Mouse (Mus musculus): ENCODE data around the gene Nprl3. TPM values are rescaled to one million over a fixed set of nuclear protein-coding genes. Genes with fewer than 3 reads are reported as not detected.
A peak's percentile ranks its signal among the peaks of the same experiment; 100 is the strongest.
"Not testable (repeated sequence)": the region's sequence is repeated elsewhere in the genome, so short reads cannot be mapped to it uniquely, and the experiment has no call there.

Nprl3 gene
- polyA plus RNA-seq, 1 experiment from 2014 or later: 47.8 TPM

GRCm38 (mm10) chr11:32215372-32216162, 51.9 kb downstream of the Nprl3 start:
- Histone ChIP-seq H3K27me3 (replicated peaks; ENCODE audit: low read depth, poor library complexity, severe bottlenecking) (no peaks in the 10 kb centered on the region), H3K27ac (replicated peaks) (no peak overlapping the region), H3K36me3 (replicated peaks) (peaks cover 61% of the 10 kb centered on the region), H3K4me1 (peaks cover 29% of the 10 kb centered on the region), H3K9me3 (no peaks in the 10 kb centered on the region), H3K4me3 (no peak overlapping the region)
- WGBS: 93% methylated on average over 18 of the region's 18 CpGs
- no peak for DNase-seq (ENCODE audit: low spot score)

- Histone ChIP-seq H3K9me3 (no peaks in the 10 kb centered on the region), H3K36me3 (replicated peaks) (peaks cover 89% of the 10 kb centered on the region), H3K27me3 (replicated peaks; ENCODE audit: low read depth, poor library complexity, severe bottlenecking) (no peaks in the 10 kb centered on the region), H3K4me1 (peaks cover 11% of the 10 kb centered on the region), H3K27ac (replicated peaks) (no peak overlapping the region), H3K4me3 (no peak overlapping the region)
- 88% methylated on average over 9 of the region's 9 CpGs for WGBS
- DNase-seq (ENCODE audit: low spot score): no peak
These were observed 56.9 kb downstream of the Nprl3 start for GRCm38 (mm10) chr11:32210623-32211022.

- Histone ChIP-seq H3K27me3 (replicated peaks; ENCODE audit: low read depth, poor library complexity, severe bottlenecking) (0 out of 2 replicates have a peak, but pooled peaks cover 3% of the 10 kb centered on the region), H3K4me3 (peak within 1 kb of the TSS; percentile 67), H3K4me1 (peaks cover 19% of the 10 kb centered on the region), H3K27ac (replicated peaks) (peak within 1 kb of the TSS; percentile 87), H3K36me3 (replicated peaks) (peaks cover 35% of the 10 kb centered on the region), H3K9me3 (no peaks in the 10 kb centered on the region)
- under 1% methylated on average over 52 of the region's 52 CpGs for WGBS
- DNase-seq (ENCODE audit: low spot score): peak; percentile 96
These were observed 62.2 kb downstream of the Nprl3 start, which contains the start of gene Snrnp25 for GRCm38 (mm10) chr11:32205058-32205873. Gene Snrnp25 (plus strand): TSS chr11:32205415.

GRCm38 (mm10) chr11:32201922-32202685, 65.4 kb downstream of the Nprl3 start:
- Histone ChIP-seq H3K4me1 (peaks cover 31% of the 10 kb centered on the region), H3K27ac (replicated peaks) (no peak overlapping the region), H3K27me3 (replicated peaks; ENCODE audit: low read depth, poor library complexity, severe bottlenecking) (peaks cover 17% of the 10 kb centered on the region), H3K4me3 (no peak overlapping the region), H3K9me3 (no peaks in the 10 kb centered on the region), H3K36me3 (replicated peaks) (peaks cover 4% of the 10 kb centered on the region)
- no peak for DNase-seq (ENCODE audit: low spot score)
- WGBS: 80% methylated on average over 11 of the region's 11 CpGs

- H3K27me3 ChIP-seq (replicated peaks; ENCODE audit: low read depth, poor library complexity, severe bottlenecking): peaks cover 17% of the 10 kb centered on the region
- not testable (repeated sequence) for DNase-seq (ENCODE audit: low spot score); H3K4me3 ChIP-seq; H3K9me3 ChIP-seq; H3K36me3 ChIP-seq (replicated peaks); H3K27ac ChIP-seq (replicated peaks)
- peaks cover 28% of the 10 kb centered on the region for H3K4me1 ChIP-seq
- 64% methylated on average over 1 of the region's 1 CpGs for WGBS
These were observed 66.5 kb downstream of the Nprl3 start for GRCm38 (mm10) chr11:32200992-32201391.

- H3K4me3 ChIP-seq: no peak within 1 kb of the TSS
- WGBS: 78% methylated on average over 10 of the region's 10 CpGs
- no peak for DNase-seq (ENCODE audit: low spot score)
- H3K9me3 ChIP-seq: no peaks in the 10 kb centered on the region
- peaks cover 26% of the 10 kb centered on the region for H3K4me1 ChIP-seq
- H3K27me3 ChIP-seq (replicated peaks; ENCODE audit: low read depth, poor library complexity, severe bottlenecking): peaks cover 17% of the 10 kb centered on the region
- H3K36me3 ChIP-seq (replicated peaks): no peaks in the 10 kb centered on the region
- H3K27ac ChIP-seq (replicated peaks): no peak within 1 kb of the TSS
These were observed 67.4 kb downstream of the Nprl3 start, which contains the start of gene Il9r for GRCm38 (mm10) chr11:32200075-32200601. Gene Il9r (minus strand): TSS chr11:32200279.

GRCm38 (mm10) chr11:32199230-32199629, 68.3 kb downstream of the Nprl3 start:
- no peak for DNase-seq (ENCODE audit: low spot score)
- Histone ChIP-seq H3K9me3 (no peaks in the 10 kb centered on the region), H3K27me3 (replicated peaks; ENCODE audit: low read depth, poor library complexity, severe bottlenecking) (peaks cover 23% of the 10 kb centered on the region), H3K27ac (replicated peaks) (no peak overlapping the region), H3K4me3 (no peak overlapping the region), H3K4me1 (peaks cover 19% of the 10 kb centered on the region), H3K36me3 (replicated peaks) (no peaks in the 10 kb centered on the region)
- WGBS: 42% methylated on average over 6 of the region's 6 CpGs

GRCm38 (mm10) chr11:32198256-32198955, 69.1 kb downstream of the Nprl3 start:
- no peak for DNase-seq (ENCODE audit: low spot score)
- Histone ChIP-seq H3K4me1 (peaks cover 19% of the 10 kb centered on the region), H3K4me3 (no peak overlapping the region), H3K27ac (replicated peaks) (no peak overlapping the region), H3K36me3 (replicated peaks) (no peaks in the 10 kb centered on the region), H3K27me3 (replicated peaks; ENCODE audit: low read depth, poor library complexity, severe bottlenecking) (peaks cover 20% of the 10 kb centered on the region), H3K9me3 (no peaks in the 10 kb centered on the region)
- 69% methylated on average over 14 of the region's 14 CpGs for WGBS

- Histone ChIP-seq H3K9me3 (no peaks in the 10 kb centered on the region), H3K27ac (replicated peaks) (no peak overlapping the region), H3K4me1 (peaks cover 21% of the 10 kb centered on the region), H3K36me3 (replicated peaks) (no peaks in the 10 kb centered on the region), H3K27me3 (replicated peaks; ENCODE audit: low read depth, poor library complexity, severe bottlenecking) (peaks cover 20% of the 10 kb centered on the region), H3K4me3 (no peak overlapping the region)
- WGBS: 61% methylated on average over 3 of the region's 3 CpGs
- DNase-seq (ENCODE audit: low spot score): no peak
These were observed 69.7 kb downstream of the Nprl3 start for GRCm38 (mm10) chr11:32197766-32198165.

GRCm38 (mm10) chr11:32196727-32197126, 70.8 kb downstream of the Nprl3 start:
- Histone ChIP-seq H3K27ac (replicated peaks) (no peak overlapping the region), H3K4me1 (peaks cover 26% of the 10 kb centered on the region), H3K4me3 (no peak overlapping the region), H3K27me3 (replicated peaks; ENCODE audit: low read depth, poor library complexity, severe bottlenecking) (peaks cover 20% of the 10 kb centered on the region), H3K9me3 (no peaks in the 10 kb centered on the region), H3K36me3 (replicated peaks) (no peaks in the 10 kb centered on the region)
- WGBS: 81% methylated on average over 6 of the region's 6 CpGs
- DNase-seq (ENCODE audit: low spot score): no peak

GRCm38 (mm10) chr11:32195867-32196540, 71.5 kb downstream of the Nprl3 start:
- H3K36me3 ChIP-seq (replicated peaks): no peaks in the 10 kb centered on the region
- H3K27ac ChIP-seq (replicated peaks): no peak overlapping the region; the same call in 1 of the 2 replicates
- WGBS: 20% methylated on average over 11 of the region's 11 CpGs
- no peak for DNase-seq (ENCODE audit: low spot score)
- H3K4me3 ChIP-seq: no peak overlapping the region
- no peaks in the 10 kb centered on the region for H3K9me3 ChIP-seq
- peaks cover 26% of the 10 kb centered on the region for H3K4me1 ChIP-seq
- H3K27me3 ChIP-seq (replicated peaks; ENCODE audit: low read depth, poor library complexity, severe bottlenecking): peaks cover 20% of the 10 kb centered on the region

Data from embryonic facial prominence, embryonic 10.5 days (tissue).